Mouse (Mus musculus) kidney, adult 2 months (tissue): ENCODE results near the gene Dtx4.

Source experiments
- CTCF ChIP-seq: fragments of 200-500 bp; conservative IDR thresholded peaks from 2 replicates; pipeline ENCODE4 v1.5.1; 2011; ENCODE audit warnings: low read depth, mild to moderate bottlenecking, control low read depth, low read length, moderate library complexity, mixed read lengths; ENCODE audit not compliant: insufficient read depth, insufficient read length
- POLR2A ChIP-seq: fragments of 200-500 bp; IDR thresholded peaks from one replicate; pipeline ENCODE4 v1.6.1; 2011; ENCODE audit warnings: low read depth, low read length, control low read depth

DNA sequence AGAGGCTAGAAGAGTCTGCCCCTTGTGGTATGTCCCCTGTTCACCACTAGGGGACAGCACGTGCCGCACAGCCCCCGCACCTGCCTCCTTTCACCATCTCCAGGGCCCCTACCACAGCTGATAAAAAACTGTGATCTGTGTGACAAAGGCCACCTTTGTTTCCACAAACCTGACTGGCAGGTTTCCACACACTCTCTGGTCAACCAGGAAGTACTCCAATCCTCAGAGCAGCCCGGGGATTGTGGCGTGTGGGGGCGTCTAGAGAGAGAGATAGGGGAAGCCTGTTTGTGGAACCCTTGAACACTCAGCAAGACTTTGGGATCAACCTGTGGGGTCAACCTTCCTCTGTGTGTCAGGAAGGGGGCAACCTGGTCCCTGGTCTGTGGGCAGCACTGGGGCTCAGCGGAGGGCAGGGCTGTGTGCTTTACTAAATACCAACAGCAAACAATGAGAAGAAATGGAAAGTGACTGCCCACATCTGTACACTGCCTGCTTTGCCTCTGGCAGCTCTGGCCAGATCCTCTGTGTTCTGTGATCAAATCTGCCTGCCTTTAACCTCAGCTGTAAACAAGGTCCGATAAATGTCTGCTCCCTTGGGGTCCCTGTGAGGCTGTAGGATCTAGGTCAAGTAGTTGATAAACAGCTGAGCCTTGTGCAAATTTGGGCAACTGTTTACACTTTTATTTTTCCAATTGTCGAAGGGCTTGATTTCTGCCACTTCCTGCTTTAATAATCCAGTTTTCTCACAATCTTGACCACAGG is 12.9 kb downstream of the Dtx4 start:
- TF ChIP-seq CTCF (peak; percentile 66), POLR2A (no peak)
